Mouse (Mus musculus): ENCODE data around the gene 4931422A03Rik. TPM values are rescaled to one million over a fixed set of nuclear protein-coding genes. Genes with fewer than 3 reads are reported as not detected.

The 4931422A03Rik gene
- polyA plus RNA-seq, 1 experiment from 2014 or later: 0.80 TPM

GRCm38 (mm10) chr2:103941085-103941484, 87.1 kb downstream of the 4931422A03Rik start:
- no peaks in the 10 kb centered on the region for H3K27me3 ChIP-seq (ENCODE audit: control insufficient read depth, insufficient read depth, low read length)
- DNase-seq (ENCODE audit: low spot score) (no peak), ATAC-seq (ENCODE audit: low FRiP score, low TSS enrichment) (no peak)
- TF ChIP-seq CTCF (IDR thresholded peaks at IDR 0.05; ENCODE audit: low read depth) (no peak), EP300 (optimal IDR thresholded peaks at IDR 0.05) (no peak)
- H3K27ac ChIP-seq (replicated peaks): no peak overlapping the region
- H3K9me3 ChIP-seq (ENCODE audit: control insufficient read depth, low read length): no peaks in the 10 kb centered on the region
- H3K4me2 ChIP-seq (replicated peaks; ENCODE audit: low read depth): no peak overlapping the region
- no peak overlapping the region for H3K4me3 ChIP-seq (ENCODE audit: low read depth, low read length)
- no peaks in the 10 kb centered on the region for H3K4me1 ChIP-seq (replicated peaks; ENCODE audit: control insufficient read depth, insufficient read depth)
- WGBS: 81% methylated on average over 3 of the region's 3 CpGs
- no peak overlapping the region for H3K9ac ChIP-seq (ENCODE audit: low read length)
- H3K36me3 ChIP-seq (ENCODE audit: control insufficient read depth, insufficient read depth, low read length): no peaks in the 10 kb centered on the region

GRCm38 (mm10) chr2:103939003-103939402, 89.2 kb downstream of the 4931422A03Rik start:
- ATAC-seq (ENCODE audit: low FRiP score, low TSS enrichment) (no peak), DNase-seq (ENCODE audit: low spot score) (no peak)
- Histone ChIP-seq H3K4me3 (ENCODE audit: low read depth, low read length) (no peak overlapping the region), H3K27me3 (ENCODE audit: control insufficient read depth, insufficient read depth, low read length) (no peaks in the 10 kb centered on the region), H3K4me2 (replicated peaks; ENCODE audit: low read depth) (no peak overlapping the region), H3K9me3 (ENCODE audit: control insufficient read depth, low read length) (no peaks in the 10 kb centered on the region), H3K36me3 (ENCODE audit: control insufficient read depth, insufficient read depth, low read length) (no peaks in the 10 kb centered on the region), H3K4me1 (replicated peaks; ENCODE audit: control insufficient read depth, insufficient read depth) (no peaks in the 10 kb centered on the region), H3K27ac (replicated peaks) (no peak overlapping the region), H3K9ac (ENCODE audit: low read length) (no peak overlapping the region)
- no peak for TF ChIP-seq EP300 (optimal IDR thresholded peaks at IDR 0.05)
- TF ChIP-seq CTCF (IDR thresholded peaks at IDR 0.05; ENCODE audit: low read depth): no peak

GRCm38 (mm10) chr2:103938573-103938972, 89.6 kb downstream of the 4931422A03Rik start:
- H3K36me3 ChIP-seq (ENCODE audit: control insufficient read depth, insufficient read depth, low read length): no peaks in the 10 kb centered on the region
- TF ChIP-seq CTCF (IDR thresholded peaks at IDR 0.05; ENCODE audit: low read depth): no peak
- TF ChIP-seq EP300 (optimal IDR thresholded peaks at IDR 0.05): no peak
- ATAC-seq (ENCODE audit: low FRiP score, low TSS enrichment) (no peak), DNase-seq (ENCODE audit: low spot score) (no peak)
- no peak overlapping the region for H3K4me2 ChIP-seq (replicated peaks; ENCODE audit: low read depth)
- 74% methylated on average over 1 of the region's 1 CpGs for WGBS
- H3K9ac ChIP-seq (ENCODE audit: low read length): no peak overlapping the region
- H3K27ac ChIP-seq (replicated peaks): no peak overlapping the region
- H3K4me1 ChIP-seq (replicated peaks; ENCODE audit: control insufficient read depth, insufficient read depth): no peaks in the 10 kb centered on the region
- no peaks in the 10 kb centered on the region for H3K9me3 ChIP-seq (ENCODE audit: control insufficient read depth, low read length)
- H3K27me3 ChIP-seq (ENCODE audit: control insufficient read depth, insufficient read depth, low read length): no peaks in the 10 kb centered on the region
- no peak overlapping the region for H3K4me3 ChIP-seq (ENCODE audit: low read depth, low read length)

- no peak overlapping the region for H3K4me2 ChIP-seq (replicated peaks; ENCODE audit: low read depth)
- no peak overlapping the region for H3K27ac ChIP-seq (replicated peaks)
- ATAC-seq (ENCODE audit: low FRiP score, low TSS enrichment) (no peak), DNase-seq (ENCODE audit: low spot score) (no peak)
- H3K9me3 ChIP-seq (ENCODE audit: control insufficient read depth, low read length): no peaks in the 10 kb centered on the region
- H3K36me3 ChIP-seq (ENCODE audit: control insufficient read depth, insufficient read depth, low read length): no peaks in the 10 kb centered on the region
- no peak overlapping the region for H3K9ac ChIP-seq (ENCODE audit: low read length)
- no peaks in the 10 kb centered on the region for H3K4me1 ChIP-seq (replicated peaks; ENCODE audit: control insufficient read depth, insufficient read depth)
- no peak overlapping the region for H3K4me3 ChIP-seq (ENCODE audit: low read depth, low read length)
- no peaks in the 10 kb centered on the region for H3K27me3 ChIP-seq (ENCODE audit: control insufficient read depth, insufficient read depth, low read length)
- no peak for TF ChIP-seq CTCF (IDR thresholded peaks at IDR 0.05; ENCODE audit: low read depth)
- no peak for TF ChIP-seq EP300 (optimal IDR thresholded peaks at IDR 0.05)
- 66% methylated on average over 2 of the region's 2 CpGs for WGBS
These were observed 90.5 kb downstream of the 4931422A03Rik start for GRCm38 (mm10) chr2:103937670-103938069.

- TF ChIP-seq EP300 (optimal IDR thresholded peaks at IDR 0.05) (no peak), CTCF (IDR thresholded peaks at IDR 0.05; ENCODE audit: low read depth) (no peak)
- no peak overlapping the region for H3K9ac ChIP-seq (ENCODE audit: low read length)
- no peaks in the 10 kb centered on the region for H3K9me3 ChIP-seq (ENCODE audit: control insufficient read depth, low read length)
- DNase-seq (ENCODE audit: low spot score): no peak
- no peaks in the 10 kb centered on the region for H3K4me1 ChIP-seq (replicated peaks; ENCODE audit: control insufficient read depth, insufficient read depth)
- 88% methylated on average over 2 of the region's 2 CpGs for whole genome bisulfite sequencing
- no peak for ATAC-seq (ENCODE audit: low FRiP score, low TSS enrichment)
- no peaks in the 10 kb centered on the region for H3K27me3 ChIP-seq (ENCODE audit: control insufficient read depth, insufficient read depth, low read length)
- no peaks in the 10 kb centered on the region for H3K36me3 ChIP-seq (ENCODE audit: control insufficient read depth, insufficient read depth, low read length)
- no peak overlapping the region for H3K4me2 ChIP-seq (replicated peaks; ENCODE audit: low read depth)
- H3K27ac ChIP-seq (replicated peaks): no peak overlapping the region
- H3K4me3 ChIP-seq (ENCODE audit: low read depth, low read length): no peak overlapping the region
These were observed 91.5 kb downstream of the 4931422A03Rik start for GRCm38 (mm10) chr2:103936666-103937065.

- Histone ChIP-seq H3K4me2 (replicated peaks; ENCODE audit: low read depth) (no peak overlapping the region), H3K4me3 (ENCODE audit: low read depth, low read length) (no peak overlapping the region), H3K4me1 (replicated peaks; ENCODE audit: control insufficient read depth, insufficient read depth) (no peaks in the 10 kb centered on the region), H3K9me3 (ENCODE audit: control insufficient read depth, low read length) (no peaks in the 10 kb centered on the region), H3K9ac (ENCODE audit: low read length) (no peak overlapping the region), H3K36me3 (ENCODE audit: control insufficient read depth, insufficient read depth, low read length) (no peaks in the 10 kb centered on the region), H3K27ac (replicated peaks) (no peak overlapping the region), H3K27me3 (ENCODE audit: control insufficient read depth, insufficient read depth, low read length) (no peaks in the 10 kb centered on the region)
- DNase-seq (ENCODE audit: low spot score) (no peak), ATAC-seq (ENCODE audit: low FRiP score, low TSS enrichment) (no peak)
- TF ChIP-seq EP300 (optimal IDR thresholded peaks at IDR 0.05): no peak
- no peak for TF ChIP-seq CTCF (IDR thresholded peaks at IDR 0.05; ENCODE audit: low read depth)
- WGBS: 76% methylated on average over 10 of the region's 10 CpGs
These were observed 92.3 kb downstream of the 4931422A03Rik start for GRCm38 (mm10) chr2:103935691-103936435.
